Mouse (Mus musculus) forebrain, embryonic 14.5 days (tissue): ENCODE measurements around the gene Gm20388. TPM values are rescaled to one million over a fixed set of nuclear protein-coding genes. Genes with fewer than 3 reads are reported as not detected.

Experiments
- ATAC-seq: fragments of 200-750 bp; cut with Nextera tagmentation; 2 replicates; pipeline ENCODE4 v1.8.0; 2017; ENCODE audit warnings: mild to moderate bottlenecking, moderate library complexity
- DNase-seq: peaks from one replicate; pipeline ENCODE4 v3.0.0-alpha.2; 2015; ENCODE audit warnings: low spot score
- H3K27ac ChIP-seq: fragments of 300-500 bp; sonication (generic); 2 replicates; pipeline ENCODE4 v1.5.1; 2014; ENCODE audit warnings: low read depth, mild to moderate bottlenecking, control low read depth, low read length, moderate library complexity
- H3K27me3 ChIP-seq: fragments of 300-500 bp; sonication (generic); replicated peaks from 2 replicates; pipeline ENCODE4 v1.6.1; 2014; ENCODE audit warnings: low read length, control low read depth, mixed read lengths; ENCODE audit not compliant: control insufficient read depth, insufficient read depth
- H3K36me3 ChIP-seq: fragments of 300-500 bp; sonication (generic); 2 replicates; pipeline ENCODE4 v1.6.1; 2014; ENCODE audit warnings: low read length, control low read depth; ENCODE audit not compliant: control insufficient read depth, insufficient read depth
- H3K4me1 ChIP-seq: fragments of 300-500 bp; sonication (generic); 2 replicates; pipeline ENCODE4 v1.6.1; 2014; ENCODE audit warnings: antibody characterized with exemption, low read length, control low read depth; ENCODE audit not compliant: control insufficient read depth, insufficient read depth
- H3K4me2 ChIP-seq: fragments of 300-500 bp; sonication (generic); 2 replicates; pipeline ENCODE4 v1.6.1; 2014; ENCODE audit warnings: mild to moderate bottlenecking, control low read depth, low read length
- H3K4me3 ChIP-seq: fragments of 300-500 bp; sonication (generic); 2 replicates; pipeline ENCODE4 v1.5.1; 2014; ENCODE audit warnings: low read depth, low read length, control low read depth
- H3K9ac ChIP-seq: fragments of 300-500 bp; sonication (generic); 2 replicates; pipeline ENCODE4 v1.6.1; 2014; ENCODE audit warnings: mild to moderate bottlenecking, low read length, control low read depth, moderate library complexity
- H3K9me3 ChIP-seq: fragments of 300-500 bp; sonication (generic); replicated peaks from 2 replicates; pipeline ENCODE4 v1.6.1; 2016; ENCODE audit warnings: low read length, control low read depth, mixed read lengths; ENCODE audit not compliant: control insufficient read depth
- WGBS: fragments of 180-500 bp; shearing (Covaris S2); extraction: QIAGEN DNeasy Blood & Tissue Kit; methylation state at CpG from one replicate; pipeline ENCODE4 v1.1.7; 2014; 5-methylcytosine and 5-hydroxymethylcytosine counted together
- polyA plus RNA-seq: library from polyadenylated mRNA; unstranded; fragments of >200 nt; fragmentation: Nextera tagmentation; extraction: Ambion mirVana; gene quantifications from 2 replicates; pipeline ENCODE4 v1.2.1, GENCODE M21; 2014

Gm20388 gene
- polyA plus RNA-seq, 1 experiment from 2014 or later, result 7.4 TPM

- H3K27me3 ChIP-seq, result no peaks in the 10 kb centered on the region
- H3K9me3 ChIP-seq, result no peaks in the 10 kb centered on the region
- peaks cover 62% of the 10 kb centered on the region for H3K4me1 ChIP-seq
- no peak overlapping the region for H3K9ac ChIP-seq
- peak; percentile 52 for DNase-seq
- no peak overlapping the region for H3K4me3 ChIP-seq
- WGBS, result 24% methylated on average over 12 of the region's 12 CpGs
- 0 out of 2 replicates have a peak overlapping the region, but pooled peaks have one; percentile 12 for H3K4me2 ChIP-seq
- H3K36me3 ChIP-seq, result no peaks in the 10 kb centered on the region
- H3K27ac ChIP-seq, result peak overlapping the region; percentile 67
- peak; percentile 22; the same call in 1 of the 2 replicates for ATAC-seq
Measured at GRCm38 (mm10) chr8:120343582-120343981, 432.9 kb downstream of the Gm20388 start.

GRCm38 (mm10) chr8:120344166-120344565 lies 433.5 kb downstream of the Gm20388 start:
- H3K4me1 ChIP-seq, result peaks cover 67% of the 10 kb centered on the region
- ATAC-seq (no peak), DNase-seq (no peak)
- H3K27me3 ChIP-seq, result no peaks in the 10 kb centered on the region
- H3K36me3 ChIP-seq, result no peaks in the 10 kb centered on the region
- H3K4me3 ChIP-seq, result no peak overlapping the region
- WGBS, result 28% methylated on average over 4 of the region's 4 CpGs
- peak overlapping the region; percentile 46 for H3K27ac ChIP-seq
- H3K9me3 ChIP-seq, result no peaks in the 10 kb centered on the region
- H3K9ac ChIP-seq, result no peak overlapping the region
- no peak overlapping the region for H3K4me2 ChIP-seq

DNA sequence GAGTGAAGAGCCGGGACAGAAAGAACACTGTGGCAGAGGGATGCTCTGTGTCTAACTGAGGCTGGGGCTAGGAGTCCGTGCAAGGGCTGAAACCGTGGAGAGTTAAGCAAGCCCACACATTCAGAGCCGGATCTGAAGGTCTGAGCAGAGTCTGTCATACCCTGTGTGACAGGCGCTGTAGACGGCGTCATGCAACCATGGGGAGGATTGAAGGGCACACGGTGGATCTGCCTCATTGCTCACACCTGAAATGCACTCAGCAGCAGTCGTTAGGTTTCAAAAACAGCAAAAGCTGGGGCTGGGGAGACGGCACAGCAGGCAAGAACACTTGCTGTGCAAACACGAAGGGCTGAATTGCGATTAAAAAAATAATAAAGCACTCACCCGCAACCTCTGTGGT lies 433.9 kb downstream of the Gm20388 start:
- no peak overlapping the region for H3K4me2 ChIP-seq
- H3K9ac ChIP-seq, result no peak overlapping the region
- no peaks in the 10 kb centered on the region for H3K27me3 ChIP-seq
- H3K4me3 ChIP-seq, result no peak overlapping the region
- H3K4me1 ChIP-seq, result peaks cover 66% of the 10 kb centered on the region
- H3K27ac ChIP-seq, result peak overlapping the region; percentile 46
- WGBS, result 25% methylated on average over 13 of the region's 13 CpGs
- H3K9me3 ChIP-seq, result no peaks in the 10 kb centered on the region
- DNase-seq (no peak), ATAC-seq (no peak)
- no peaks in the 10 kb centered on the region for H3K36me3 ChIP-seq

DNA sequence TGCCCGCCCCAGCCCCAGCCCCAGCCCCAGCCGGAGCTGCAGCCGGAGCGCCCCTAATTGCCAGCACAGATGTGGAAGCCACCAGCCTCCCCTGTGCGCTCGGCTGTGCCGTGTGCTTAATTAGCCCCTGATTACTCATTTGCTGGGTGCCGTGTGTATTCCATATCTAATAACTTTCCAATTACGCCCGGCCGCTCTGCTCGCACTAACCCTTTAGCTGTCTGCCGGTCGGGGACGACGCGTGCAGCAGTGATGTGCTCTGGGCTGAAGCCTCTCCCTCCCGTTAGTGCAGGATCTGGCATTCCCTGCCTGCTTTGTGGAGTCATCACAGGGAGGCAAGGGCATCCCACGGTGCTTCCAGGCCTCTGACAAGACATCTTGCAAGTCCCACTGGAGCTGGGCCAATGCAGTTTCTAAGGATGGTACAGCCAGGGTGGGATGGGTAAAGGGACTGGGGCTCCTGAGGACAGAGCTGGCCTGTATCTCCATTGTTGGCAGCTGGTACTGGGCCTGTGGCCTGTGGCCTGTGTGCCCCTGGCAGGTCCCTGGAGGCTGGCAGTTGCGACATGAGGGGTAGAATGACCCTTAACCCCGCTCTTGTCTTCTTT lies 437.2 kb downstream of the Gm20388 start:
- peaks cover 47% of the 10 kb centered on the region for H3K4me1 ChIP-seq
- H3K4me2 ChIP-seq, result peak overlapping the region; percentile 23
- no peaks in the 10 kb centered on the region for H3K9me3 ChIP-seq
- H3K9ac ChIP-seq, result peak overlapping the region; percentile 21; the same call in 1 of the 2 replicates
- H3K36me3 ChIP-seq, result no peaks in the 10 kb centered on the region
- H3K27me3 ChIP-seq, result no peaks in the 10 kb centered on the region
- DNase-seq, result peak; percentile 84
- H3K27ac ChIP-seq, result peak overlapping the region; percentile 70
- H3K4me3 ChIP-seq, result no peak overlapping the region
- ATAC-seq, result peak; percentile 80
- 18% methylated on average over 21 of the region's 21 CpGs for WGBS

DNA sequence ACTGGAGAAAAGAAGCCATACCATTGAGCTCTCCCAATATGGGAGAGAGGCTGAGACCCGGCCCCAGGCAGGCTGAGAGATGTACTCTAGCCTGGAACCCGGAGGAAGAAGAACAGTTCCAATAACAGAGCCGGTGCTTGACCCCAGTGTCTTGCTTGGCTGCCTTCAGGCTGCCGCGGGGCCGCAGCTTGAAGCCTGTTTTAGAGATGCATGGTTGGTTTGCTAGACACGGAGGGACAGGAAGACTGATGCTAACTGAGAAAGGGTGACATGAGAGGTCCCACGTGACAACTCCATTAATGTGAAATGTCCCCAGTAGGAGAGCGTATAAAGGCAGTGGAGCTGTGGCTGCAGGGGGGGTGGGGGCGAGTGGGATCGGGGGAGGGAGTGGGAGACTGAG lies 438.3 kb downstream of the Gm20388 start:
- H3K4me1 ChIP-seq, result peaks cover 39% of the 10 kb centered on the region
- no peak for ATAC-seq

DNA sequence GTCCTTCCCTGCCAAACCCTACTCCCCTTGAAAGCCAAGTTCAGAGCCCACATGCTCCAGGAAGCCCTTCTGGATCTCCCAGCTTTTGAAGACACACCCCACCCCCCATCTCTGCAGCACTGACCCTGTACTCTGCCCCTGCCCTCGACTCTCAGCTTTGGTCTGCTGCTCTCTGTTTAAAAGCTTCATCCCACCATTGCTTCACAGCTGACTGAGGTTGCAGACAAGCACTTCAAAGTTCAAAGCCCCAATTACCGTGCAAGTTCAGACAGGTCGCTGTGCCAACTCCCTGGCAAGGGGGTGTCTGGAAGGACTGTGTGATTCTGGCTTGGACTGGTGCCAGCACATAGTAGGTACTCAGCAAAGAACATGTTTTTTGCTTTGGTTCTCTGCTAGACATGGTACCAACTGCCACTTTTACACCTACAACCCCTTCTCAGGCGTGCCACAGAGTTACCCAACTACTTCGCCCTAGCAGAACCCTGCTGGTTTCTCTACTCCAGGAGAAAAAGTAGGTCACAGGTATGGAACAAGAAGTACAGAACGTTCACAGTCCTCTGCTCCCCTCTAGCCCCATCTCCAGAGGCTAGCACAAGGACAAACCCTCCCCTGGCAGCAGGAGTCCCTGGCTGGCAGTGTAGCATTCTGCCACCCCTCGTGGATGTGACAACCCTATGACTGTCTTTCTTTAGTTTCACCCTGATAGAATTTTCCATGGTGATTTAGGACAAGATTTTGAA lies 440.9 kb downstream of the Gm20388 start:
- no peak for DNase-seq
- 66% methylated on average over 7 of the region's 7 CpGs for WGBS
- H3K4me3 ChIP-seq, result no peak overlapping the region
- ATAC-seq, result no peak
- H3K27ac ChIP-seq, result no peak overlapping the region
- no peaks in the 10 kb centered on the region for H3K27me3 ChIP-seq
- no peak overlapping the region for H3K9ac ChIP-seq
- no peaks in the 10 kb centered on the region for H3K9me3 ChIP-seq
- no peak overlapping the region for H3K4me2 ChIP-seq
- H3K36me3 ChIP-seq, result no peaks in the 10 kb centered on the region
- H3K4me1 ChIP-seq, result peaks cover 28% of the 10 kb centered on the region

More for the DNA sequence above, 438.3 kb downstream of the Gm20388 start:
- Histone ChIP-seq H3K9me3 (no peaks in the 10 kb centered on the region), H3K36me3 (no peaks in the 10 kb centered on the region), H3K4me2 (no peak overlapping the region), H3K4me3 (no peak overlapping the region), H3K27ac (no peak overlapping the region), H3K9ac (no peak overlapping the region; the same call in 1 of the 2 replicates), H3K27me3 (no peaks in the 10 kb centered on the region)
- DNase-seq, result no peak
- 41% methylated on average over 11 of the region's 11 CpGs for WGBS

DNA sequence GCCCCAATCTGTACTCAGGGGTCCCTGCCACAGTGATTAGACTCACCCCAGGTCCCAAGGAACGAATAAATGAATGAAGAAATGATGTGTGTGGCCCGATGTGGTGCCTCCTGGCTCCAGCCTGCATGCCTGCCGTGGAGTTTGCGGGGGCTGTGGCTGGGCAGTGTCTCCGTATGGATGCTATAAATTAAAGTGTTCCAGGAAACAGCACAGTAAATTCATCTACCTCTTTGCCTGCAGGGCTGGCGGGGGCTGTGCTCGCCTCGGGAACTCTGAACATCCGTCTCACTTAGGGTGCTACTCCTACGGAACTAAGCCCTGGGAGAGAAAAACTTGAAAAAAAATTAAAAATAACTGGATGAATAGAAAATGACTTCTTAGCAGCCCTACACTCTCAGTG lies 441.5 kb downstream of the Gm20388 start:
- H3K4me3 ChIP-seq, result no peak overlapping the region
- no peak overlapping the region for H3K9ac ChIP-seq
- H3K4me1 ChIP-seq, result peaks cover 22% of the 10 kb centered on the region
- 78% methylated on average over 10 of the region's 10 CpGs for whole genome bisulfite sequencing
- no peaks in the 10 kb centered on the region for H3K9me3 ChIP-seq
- no peaks in the 10 kb centered on the region for H3K36me3 ChIP-seq
- DNase-seq (no peak), ATAC-seq (no peak)
- no peak overlapping the region for H3K4me2 ChIP-seq
- H3K27me3 ChIP-seq, result no peaks in the 10 kb centered on the region
- H3K27ac ChIP-seq, result no peak overlapping the region

DNA sequence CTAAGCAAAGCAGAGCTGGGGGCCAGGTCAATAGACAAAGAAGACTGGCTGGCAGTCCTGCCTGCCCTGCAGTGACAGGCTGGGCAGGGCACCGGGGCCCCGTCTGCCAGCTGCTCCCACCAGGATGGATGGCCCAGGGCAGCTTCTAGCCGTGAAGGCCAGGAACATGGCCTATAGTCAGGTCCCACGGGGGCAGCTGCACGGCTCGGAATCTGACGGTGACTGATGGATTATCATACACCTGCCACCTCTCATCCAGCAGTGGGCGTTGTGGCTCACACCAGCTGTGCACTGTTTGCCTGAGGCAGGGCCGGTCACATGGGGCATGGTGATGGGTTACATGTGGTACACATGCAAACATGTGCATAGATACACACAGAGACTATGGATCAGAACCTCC lies 445.4 kb downstream of the Gm20388 start:
- Histone ChIP-seq H3K4me2 (no peak overlapping the region), H3K4me1 (peaks cover 6% of the 10 kb centered on the region; the same call in 1 of the 2 replicates), H3K27me3 (no peaks in the 10 kb centered on the region), H3K9ac (no peak overlapping the region), H3K27ac (no peak overlapping the region), H3K4me3 (no peak overlapping the region), H3K9me3 (no peaks in the 10 kb centered on the region), H3K36me3 (no peaks in the 10 kb centered on the region)
- DNase-seq (no peak), ATAC-seq (no peak)
- WGBS, result 76% methylated on average over 9 of the region's 9 CpGs

DNA sequence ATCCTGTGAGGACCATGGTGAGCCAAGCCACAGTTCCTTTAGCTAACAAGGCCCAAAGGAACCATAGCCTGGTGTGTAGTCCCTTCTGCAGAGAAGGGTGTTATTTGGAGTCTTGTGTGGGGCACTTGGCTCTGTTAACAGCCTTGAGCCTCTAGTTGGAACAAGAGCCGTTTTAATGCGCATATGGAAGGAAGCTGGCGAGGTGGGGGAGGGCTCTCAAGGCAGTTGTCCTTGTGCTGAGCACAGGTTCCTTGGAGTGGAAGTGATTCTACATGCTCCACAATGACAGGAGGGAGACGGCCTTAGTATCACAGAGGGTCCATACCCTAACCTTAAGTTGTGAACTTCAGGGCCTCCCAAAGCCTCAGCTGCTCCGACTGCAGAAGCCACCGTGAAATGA lies 446.9 kb downstream of the Gm20388 start:
- H3K9ac ChIP-seq, result no peak overlapping the region
- no peak overlapping the region for H3K4me2 ChIP-seq
- no peaks in the 10 kb centered on the region for H3K27me3 ChIP-seq
- no peaks in the 10 kb centered on the region for H3K36me3 ChIP-seq
- no peak overlapping the region for H3K4me3 ChIP-seq
- ATAC-seq, result no peak
- no peak overlapping the region for H3K27ac ChIP-seq
- H3K4me1 ChIP-seq, result peaks cover 10% of the 10 kb centered on the region; the same call in 1 of the 2 replicates
- 76% methylated on average over 6 of the region's 6 CpGs for WGBS
- H3K9me3 ChIP-seq, result no peaks in the 10 kb centered on the region
- DNase-seq, result no peak
